Mouse (Mus musculus): ENCODE results near the gene Nucks1. TPM values are rescaled to one million over a fixed set of nuclear protein-coding genes. Genes with fewer than 3 reads are reported as not detected.

Gene Nucks1
- total RNA-seq, 2 experiments from 2014 or later: 52.1 to 58.6 TPM

Other genes with a start within 250 kb of the Nucks1 start
- 1 to 10 TPM; 4.3 to 4.5 TPM for gene Rab7b, start 221.8 kb upstream of the Nucks1 start, total RNA-seq (2021)
- gene Slc26a9, start 166.5 kb upstream of the Nucks1 start, total RNA-seq (2021): not detected
- gene Pm20d1, start 113.2 kb upstream of the Nucks1 start, total RNA-seq (2021): 1 to 10 TPM; 5.7 to 7.0 TPM
- 10 to 100 TPM; 51.7 to 66.5 TPM for gene Slc41a1, start 83.0 kb upstream of the Nucks1 start, total RNA-seq (2021)
- gene Rab29, start 43.3 kb upstream of the Nucks1 start, total RNA-seq (2021): 10 to 100 TPM; 11.7 to 13.9 TPM
- 1 to 10 TPM; 4.2 to 4.3 TPM for gene Slc45a3, start 52.4 kb downstream of the Nucks1 start, total RNA-seq (2021)
- gene Elk4, start 97.1 kb downstream of the Nucks1 start, total RNA-seq (2021): 10 to 100 TPM; 91.5 to 91.8 TPM
- 1 to 10 TPM; 1.4 to 2.3 TPM for gene Mfsd4a, start 157.5 kb downstream of the Nucks1 start, total RNA-seq (2021)
- 10 to 100 TPM; 16.5 to 17.9 TPM for gene Cdk18, start 229.2 kb downstream of the Nucks1 start, total RNA-seq (2021)

Measured in heart, postnatal 36 days (tissue).